Mouse (Mus musculus) liver, postnatal 0 days (tissue): ENCODE measurements around the gene Kat2a. TPM values are rescaled to one million over a fixed set of nuclear protein-coding genes. Genes with fewer than 3 reads are reported as not detected.
A peak's percentile ranks its signal among the peaks of the same experiment; 100 is the strongest.

Source experiments
- ATAC-seq: fragments of 200-750 bp; cut with Nextera tagmentation; 2 replicates; pipeline ENCODE4 v1.8.0; 2017; ENCODE audit warnings: mild to moderate bottlenecking, moderate library complexity
- DNase-seq: peaks from one replicate; pipeline ENCODE4 v3.0.0-alpha.2; 2016
- H3K27ac ChIP-seq: fragments of 300-500 bp; sonication (generic); 2 replicates; pipeline ENCODE4 v1.5.1; 2014; ENCODE audit warnings: antibody characterized with exemption, moderate library complexity, mild to moderate bottlenecking, low read depth
- H3K27me3 ChIP-seq: fragments of 300-500 bp; sonication (generic); 2 replicates; pipeline ENCODE4 v1.6.1; 2014; ENCODE audit warnings: low read length, control low read depth, mixed read lengths; ENCODE audit not compliant: insufficient read depth
- H3K36me3 ChIP-seq: fragments of 300-500 bp; sonication (generic); replicated peaks from 2 replicates; pipeline ENCODE4 v1.6.1; 2014; ENCODE audit warnings: mild to moderate bottlenecking, control low read depth, low read length, moderate library complexity, mixed read lengths; ENCODE audit not compliant: insufficient read depth
- H3K4me1 ChIP-seq: fragments of 300-500 bp; sonication (generic); 2 replicates; pipeline ENCODE4 v1.6.1; 2014; ENCODE audit warnings: antibody characterized with exemption, mild to moderate bottlenecking, control low read depth; ENCODE audit not compliant: insufficient read depth
- H3K4me2 ChIP-seq: fragments of 300-500 bp; sonication (generic); 2 replicates; pipeline ENCODE4 v1.6.1; 2014; ENCODE audit warnings: low read depth, mild to moderate bottlenecking, low read length, moderate library complexity, mixed read lengths
- H3K4me3 ChIP-seq: fragments of 300-500 bp; sonication (generic); 2 replicates; pipeline ENCODE4 v1.5.1; 2014; ENCODE audit warnings: low read depth, low read length
- H3K9ac ChIP-seq: fragments of 300-500 bp; sonication (generic); replicated peaks from 2 replicates; pipeline ENCODE4 v1.6.1; 2014; ENCODE audit warnings: mild to moderate bottlenecking, moderate library complexity
- H3K9me3 ChIP-seq: fragments of 300-500 bp; sonication (generic); 2 replicates; pipeline ENCODE4 v1.6.1; 2016; ENCODE audit warnings: mild to moderate bottlenecking, control low read depth, low read length, mixed read lengths
- CTCF ChIP-seq: sonication (generic); IDR thresholded peaks from 2 replicates; pipeline ENCODE4 v1.5.1; 2016; ENCODE audit warnings: antibody characterized with exemption, low read depth
- EP300 ChIP-seq: IDR thresholded peaks from 2 replicates; pipeline ENCODE4 v1.6.1; 2016; ENCODE audit warnings: antibody characterized with exemption, low read depth, mild to moderate bottlenecking
- WGBS: fragments of 180-500 bp; shearing (Covaris S2); extraction: QIAGEN DNeasy Blood & Tissue Kit; methylation state at CpG from one replicate; pipeline ENCODE4 v1.1.7; 2014; ENCODE audit not compliant: insufficient replicate concordance; 5-methylcytosine and 5-hydroxymethylcytosine counted together
- polyA plus RNA-seq: library from polyadenylated mRNA; unstranded; fragments of >200 nt; fragmentation: Nextera tagmentation; extraction: Ambion mirVana; gene quantifications from 2 replicates; pipeline ENCODE4 v1.2.1, GENCODE M21; 2015

Gene Kat2a
- polyA plus RNA-seq, 1 experiment from 2014 or later: 9.2 TPM

- Histone ChIP-seq H3K9ac (no peak overlapping the region), H3K36me3 (peaks cover 35% of the 10 kb centered on the region), H3K4me2 (no peak overlapping the region)
Measured at GRCm38 (mm10) chr11:100710977-100711376, 1.3 kb downstream of the Kat2a start.

GRCm38 (mm10) chr11:100710528-100710927, 1.7 kb downstream of the Kat2a start:
- no peak for DNase-seq
- WGBS: 89% methylated on average over 15 of the region's 15 CpGs
- H3K4me2 ChIP-seq: no peak overlapping the region
- H3K4me1 ChIP-seq: peaks cover 28% of the 10 kb centered on the region
- peaks cover 35% of the 10 kb centered on the region for H3K36me3 ChIP-seq
- no peak overlapping the region for H3K9ac ChIP-seq
- no peaks in the 10 kb centered on the region for H3K27me3 ChIP-seq
- no peak overlapping the region for H3K27ac ChIP-seq
- no peaks in the 10 kb centered on the region for H3K9me3 ChIP-seq
- no peak for ATAC-seq
- no peak for TF ChIP-seq CTCF
- TF ChIP-seq EP300: no peak
- no peak overlapping the region for H3K4me3 ChIP-seq

More at GRCm38 (mm10) chr11:100710977-100711376, 1.3 kb downstream of the Kat2a start:
- H3K27me3 ChIP-seq: no peaks in the 10 kb centered on the region
- ATAC-seq: no peak
- 73% methylated on average over 4 of the region's 4 CpGs for WGBS
- H3K27ac ChIP-seq: no peak overlapping the region
- peaks cover 28% of the 10 kb centered on the region for H3K4me1 ChIP-seq
- DNase-seq: no peak
- no peak for TF ChIP-seq EP300
- TF ChIP-seq CTCF: no peak
- H3K4me3 ChIP-seq: no peak overlapping the region
- no peaks in the 10 kb centered on the region for H3K9me3 ChIP-seq

- WGBS: 87% methylated on average over 9 of the region's 9 CpGs
- DNase-seq (no peak), ATAC-seq (no peak)
- H3K4me2 ChIP-seq: no peak overlapping the region
- peaks cover 29% of the 10 kb centered on the region for H3K4me1 ChIP-seq
- H3K4me3 ChIP-seq: no peak overlapping the region
- no peak overlapping the region for H3K9ac ChIP-seq
- no peaks in the 10 kb centered on the region for H3K9me3 ChIP-seq
- no peaks in the 10 kb centered on the region for H3K27me3 ChIP-seq
- TF ChIP-seq CTCF (no peak), EP300 (no peak)
- H3K27ac ChIP-seq: no peak overlapping the region
- peaks cover 38% of the 10 kb centered on the region for H3K36me3 ChIP-seq
Measured at GRCm38 (mm10) chr11:100709201-100709810, 3.0 kb downstream of the Kat2a start.

- H3K27ac ChIP-seq: no peak overlapping the region
- ATAC-seq (no peak), DNase-seq (no peak)
- no peaks in the 10 kb centered on the region for H3K9me3 ChIP-seq
- 90% methylated on average over 23 of the region's 23 CpGs for WGBS
- no peak for TF ChIP-seq CTCF
- TF ChIP-seq EP300: no peak
- no peak overlapping the region for H3K4me3 ChIP-seq
- no peak overlapping the region for H3K9ac ChIP-seq
- H3K4me1 ChIP-seq: peaks cover 30% of the 10 kb centered on the region
- no peaks in the 10 kb centered on the region for H3K27me3 ChIP-seq
- H3K4me2 ChIP-seq: no peak overlapping the region
- H3K36me3 ChIP-seq: peaks cover 38% of the 10 kb centered on the region
Measured at GRCm38 (mm10) chr11:100705095-100705747, 7.0 kb downstream of the Kat2a start.

- Histone ChIP-seq H3K27ac (peak within 1 kb of the TSS; percentile 71), H3K27me3 (no peaks in the 10 kb centered on the region), H3K36me3 (peaks cover 31% of the 10 kb centered on the region), H3K4me3 (peak within 1 kb of the TSS; percentile 55), H3K9ac (peak within 1 kb of the TSS; percentile 71), H3K9me3 (no peaks in the 10 kb centered on the region), H3K4me2 (peak within 1 kb of the TSS; percentile 86), H3K4me1 (peaks cover 30% of the 10 kb centered on the region)
- DNase-seq (no peak), ATAC-seq (peak; percentile 37)
- TF ChIP-seq CTCF (no peak), EP300 (no peak)
- WGBS: 41% methylated on average over 7 of the region's 7 CpGs
Measured at GRCm38 (mm10) chr11:100703851-100704531, 8.3 kb downstream of the Kat2a start, which contains the start of gene Dhx58. TSS of gene Dhx58 (minus strand) at chr11:100704271.

- TF ChIP-seq CTCF (no peak), EP300 (no peak)
- ATAC-seq (no peak), DNase-seq (no peak)
- peaks cover 25% of the 10 kb centered on the region for H3K36me3 ChIP-seq
- peak overlapping the region; percentile 71 for H3K9ac ChIP-seq
- 61% methylated on average over 11 of the region's 11 CpGs for WGBS
- H3K9me3 ChIP-seq: no peaks in the 10 kb centered on the region
- H3K27ac ChIP-seq: peak overlapping the region; percentile 71
- peaks cover 30% of the 10 kb centered on the region for H3K4me1 ChIP-seq
- H3K4me2 ChIP-seq: peak overlapping the region; percentile 86
- no peaks in the 10 kb centered on the region for H3K27me3 ChIP-seq
- H3K4me3 ChIP-seq: peak overlapping the region; percentile 55
Measured at GRCm38 (mm10) chr11:100703366-100703765, 8.9 kb downstream of the Kat2a start.
